In genomic region chr15:86029981-86030380, GRCm38 (mm10) we compare ENCODE assay signal across 14 mouse cellular contexts. TPM values are rescaled to one million over a fixed set of nuclear protein-coding genes. Genes with fewer than 3 reads are reported as not detected.
DNase-seq lines count a peak whose midpoint lies in the region; ATAC-seq and TF ChIP-seq lines count a peak whose summit lies in the region.
"Had no signal": no experiment of that assay in that cellular context is flagged by ENCODE, and none has a peak within 500 bp of the region (broad histone marks: within the 10 kb centered on the region; RNA-seq: fewer than 3 reads in every experiment).

No protein-coding gene starts in this region.

- no peak overlapping the region for H3K9ac ChIP-seq in forebrain, embryonic 12.5 days
- H3K9ac ChIP-seq in limb, embryonic 15.5 days = no peak overlapping the region
- H3K9ac ChIP-seq: liver, embryonic 13.5 days had no signal

- no peaks in the 10 kb centered on the region for H3K27me3 ChIP-seq in kidney, adult 2 months (replicated peaks; ENCODE audit: control insufficient read depth, insufficient read depth, low read length)
- peaks cover 32% of the 10 kb centered on the region for H3K27me3 ChIP-seq in forebrain, embryonic 12.5 days
- peaks cover 27% of the 10 kb centered on the region for H3K27me3 ChIP-seq in limb, embryonic 15.5 days

- peak; percentile 19 for DNase-seq in kidney, adult 2 months
- no peak for DNase-seq in kidney, postnatal 25 days
- DNase-seq in ES-CJ7 (ENCODE audit: low read depth, low spot score) = peak; percentile 66
- no peak for DNase-seq in spleen, adult 12 weeks (ENCODE audit: low spot score)
- no peak for DNase-seq in cerebellum, adult 9-11 months
- DNase-seq: adrenal gland, adult 8-10 months; cerebellum, adult 11 months; liver, embryonic 13.5 days had no signal

- peak overlapping the region; percentile 40 for H3K4me2 ChIP-seq in forebrain, embryonic 12.5 days
- peak overlapping the region; percentile 30; the same call in 1 of the 2 replicates for H3K4me2 ChIP-seq in limb, embryonic 15.5 days
- H3K4me2 ChIP-seq: liver, embryonic 13.5 days had no signal

- no peak for TF ChIP-seq CTCF in kidney, adult 2 months (conservative IDR thresholded peaks at IDR 0.05; ENCODE audit: insufficient read depth, insufficient read length, low read depth, low read length)

- TF ChIP-seq POLR2A in kidney, adult 2 months (IDR thresholded peaks at IDR 0.05; ENCODE audit: low read depth, low read length) = no peak

- ATAC-seq in forebrain, embryonic 12.5 days (ENCODE audit: low FRiP score) = no peak
- ATAC-seq in limb, embryonic 15.5 days (ENCODE audit: insufficient number of reproducible peaks, low FRiP score, low TSS enrichment, low read depth) = no peak
- ATAC-seq in erythroid progenitor cell, adult 5-6 weeks (replicated peaks; ENCODE audit: low FRiP score, poor library complexity, severe bottlenecking) = no peak

- no peaks in the 10 kb centered on the region for H3K36me3 ChIP-seq in kidney, adult 2 months (ENCODE audit: control insufficient read depth, insufficient read depth, low read length)
- H3K36me3 ChIP-seq in forebrain, embryonic 12.5 days (replicated peaks) = peaks cover 53% of the 10 kb centered on the region
- H3K36me3 ChIP-seq in limb, embryonic 15.5 days = peaks cover 5% of the 10 kb centered on the region
- H3K36me3 ChIP-seq: liver, embryonic 13.5 days had no signal

- no peak overlapping the region for H3K4me3 ChIP-seq in kidney, adult 2 months (ENCODE audit: insufficient read depth, low read depth, low read length)
- H3K4me3 ChIP-seq in forebrain, embryonic 12.5 days (replicated peaks) = peak overlapping the region; percentile 10; the same call in 1 of the 2 replicates
- H3K4me3 ChIP-seq in limb, embryonic 15.5 days = peak overlapping the region; percentile 21
- H3K4me3 ChIP-seq: erythroblast, embryonic 14.5 days; liver, embryonic 13.5 days; myocyte had no signal

- no peak overlapping the region for H3K27ac ChIP-seq in kidney, adult 2 months (ENCODE audit: insufficient read depth, low read depth, low read length)
- no peak overlapping the region for H3K27ac ChIP-seq in forebrain, embryonic 12.5 days
- no peak overlapping the region for H3K27ac ChIP-seq in limb, embryonic 15.5 days
- H3K27ac ChIP-seq: liver, embryonic 13.5 days had no signal

- peaks cover 27% of the 10 kb centered on the region for H3K9me3 ChIP-seq in forebrain, embryonic 12.5 days
- no peaks in the 10 kb centered on the region for H3K9me3 ChIP-seq in limb, embryonic 15.5 days

- peaks cover 11% of the 10 kb centered on the region; the same call in 1 of the 2 replicates for H3K4me1 ChIP-seq in kidney, adult 2 months (ENCODE audit: control insufficient read depth, insufficient read depth, low read length)
- peaks cover 40% of the 10 kb centered on the region for H3K4me1 ChIP-seq in forebrain, embryonic 12.5 days
- peaks cover 48% of the 10 kb centered on the region for H3K4me1 ChIP-seq in limb, embryonic 15.5 days

- 62% methylated on average over 14 of the region's 14 CpGs for WGBS in kidney, adult 2 months
- WGBS in forebrain, embryonic 12.5 days = 68% methylated on average over 14 of the region's 14 CpGs
- WGBS in limb, embryonic 15.5 days = 62% methylated on average over 14 of the region's 14 CpGs

RNA-seq across cellular contexts. Expression of gene Celsr1, which starts 3.6 kb away (rescaled TPM):
- 12.4 and 16.8 TPM in 2 replicates for polyA plus RNA-seq in kidney, adult 2 months (2012; rRNA removed)
- 7.3 and 7.9 TPM in 2 replicates for polyA plus RNA-seq in forebrain, embryonic 12.5 days (2016; fragmentation: Nextera tagmentation; extraction: Ambion mirVana)
- polyA plus RNA-seq in limb, embryonic 15.5 days (2015; fragmentation: Nextera tagmentation; extraction: Ambion mirVana) = 2.7 and 3.6 TPM in 2 replicates
- 1.1 and 1.3 TPM in 2 replicates for total RNA-seq in erythroid progenitor cell, adult 5-6 weeks (2015; ENCODE audit: low replicate concordance)
- 0.30 and 0.39 TPM in 2 replicates for total RNA-seq in erythroid progenitor cell, adult 5-6 weeks (2017; ENCODE audit: low replicate concordance)
- total RNA-seq: CH12.LX had no signal

RNA-seq across cellular contexts. Expression of gene Gramd4, which starts 27.5 kb away (rescaled TPM):
- polyA plus RNA-seq in kidney, adult 2 months (2012; rRNA removed) = 18.9 and 20.6 TPM in 2 replicates
- polyA plus RNA-seq in forebrain, embryonic 12.5 days (2016; fragmentation: Nextera tagmentation; extraction: Ambion mirVana) = 33.4 and 36.6 TPM in 2 replicates
- polyA plus RNA-seq in limb, embryonic 15.5 days (2015; fragmentation: Nextera tagmentation; extraction: Ambion mirVana) = 15.6 and 22.0 TPM in 2 replicates
- total RNA-seq in erythroid progenitor cell, adult 5-6 weeks (2015; ENCODE audit: low replicate concordance) = 10.8 and 16.8 TPM in 2 replicates
- 18.9 and 37.5 TPM in 2 replicates for total RNA-seq in erythroid progenitor cell, adult 5-6 weeks (2017; ENCODE audit: low replicate concordance)

Comparison
In these comparisons a context has a peak if more than half of its experiments do, and no peak if none do; other contexts are left out.
1. DNase-seq: peak in kidney, adult 2 months (single experiment) and ES-CJ7 (single experiment); none in kidney, postnatal 25 days (0 of 2), spleen, adult 12 weeks (single experiment) and cerebellum, adult 9-11 months (single experiment).